Mouse (Mus musculus) midbrain, postnatal 0 days (tissue): ENCODE data around the gene Lamb2. TPM values are rescaled to one million over a fixed set of nuclear protein-coding genes. Genes with fewer than 3 reads are reported as not detected.

ENCODE experiments used
- ATAC-seq: fragments of 200-750 bp; cut with Nextera tagmentation; 2 replicates; pipeline ENCODE4 v1.8.0; 2017; ENCODE audit warnings: moderate number of reproducible peaks, mild to moderate bottlenecking, moderate TSS enrichment, moderate library complexity; ENCODE audit not compliant: low FRiP score
- DNase-seq: peaks from one replicate; pipeline ENCODE4 v3.0.0-alpha.2; 2015; ENCODE audit warnings: low spot score
- H3K27ac ChIP-seq: fragments of 300-500 bp; sonication (generic); 2 replicates; pipeline ENCODE4 v1.5.1; 2014; ENCODE audit warnings: low read depth, mild to moderate bottlenecking, low read length, mixed read lengths
- H3K27me3 ChIP-seq: fragments of 300-500 bp; sonication (generic); 2 replicates; pipeline ENCODE4 v1.6.1; 2014; ENCODE audit warnings: low read length, control low read depth, mixed read lengths; ENCODE audit not compliant: insufficient read depth
- H3K36me3 ChIP-seq: fragments of 300-500 bp; sonication (generic); 2 replicates; pipeline ENCODE4 v1.6.1; 2014; ENCODE audit warnings: low read length, control low read depth, mixed read lengths; ENCODE audit not compliant: insufficient read depth
- H3K4me1 ChIP-seq: fragments of 300-500 bp; sonication (generic); 2 replicates; pipeline ENCODE4 v1.6.1; 2014; ENCODE audit warnings: mild to moderate bottlenecking, control low read depth, antibody characterized with exemption, low read length, mixed read lengths; ENCODE audit not compliant: insufficient read depth
- H3K4me2 ChIP-seq: fragments of 300-500 bp; sonication (generic); 2 replicates; pipeline ENCODE4 v1.6.1; 2014; ENCODE audit warnings: low read depth, mild to moderate bottlenecking, low read length, mixed read lengths; ENCODE audit not compliant: poor library complexity, severe bottlenecking
- H3K4me3 ChIP-seq: fragments of 300-500 bp; sonication (generic); 2 replicates; pipeline ENCODE4 v1.5.1; 2014; ENCODE audit warnings: low read depth, mild to moderate bottlenecking, low read length, moderate library complexity
- H3K9ac ChIP-seq: fragments of 300-500 bp; sonication (generic); replicated peaks from 2 replicates; pipeline ENCODE4 v1.6.1; 2014; ENCODE audit warnings: mild to moderate bottlenecking, low read length, moderate library complexity, mixed read lengths; ENCODE audit not compliant: poor library complexity, severe bottlenecking
- H3K9me3 ChIP-seq: fragments of 300-500 bp; sonication (generic); 2 replicates; pipeline ENCODE4 v1.6.1; 2016; ENCODE audit warnings: low read length, control low read depth
- CTCF ChIP-seq: IDR thresholded peaks from 2 replicates; pipeline ENCODE4 v1.5.1; 2016; ENCODE audit warnings: antibody characterized with exemption, mild to moderate bottlenecking
- WGBS: fragments of 180-500 bp; shearing (Covaris S2); extraction: QIAGEN DNeasy Blood & Tissue Kit; methylation state at CpG from one replicate; pipeline ENCODE4 v1.1.7; 2014; 5-methylcytosine and 5-hydroxymethylcytosine counted together
- polyA plus RNA-seq: library from polyadenylated mRNA; unstranded; fragments of >200 nt; fragmentation: Nextera tagmentation; extraction: Ambion mirVana; gene quantifications from 2 replicates; pipeline ENCODE4 v1.2.1, GENCODE M21; 2015
- total RNA-seq: library from RNA; depleted of rRNA; stranded (reverse); fragments of >200 nt; gene quantifications from 2 replicates; pipeline ENCODE4 v1.2.3, GENCODE M21; 2014

Gene Lamb2
- total and polyA plus RNA-seq, 2 experiments from 2014 or later: 18.5 to 56.5 TPM

DNA sequence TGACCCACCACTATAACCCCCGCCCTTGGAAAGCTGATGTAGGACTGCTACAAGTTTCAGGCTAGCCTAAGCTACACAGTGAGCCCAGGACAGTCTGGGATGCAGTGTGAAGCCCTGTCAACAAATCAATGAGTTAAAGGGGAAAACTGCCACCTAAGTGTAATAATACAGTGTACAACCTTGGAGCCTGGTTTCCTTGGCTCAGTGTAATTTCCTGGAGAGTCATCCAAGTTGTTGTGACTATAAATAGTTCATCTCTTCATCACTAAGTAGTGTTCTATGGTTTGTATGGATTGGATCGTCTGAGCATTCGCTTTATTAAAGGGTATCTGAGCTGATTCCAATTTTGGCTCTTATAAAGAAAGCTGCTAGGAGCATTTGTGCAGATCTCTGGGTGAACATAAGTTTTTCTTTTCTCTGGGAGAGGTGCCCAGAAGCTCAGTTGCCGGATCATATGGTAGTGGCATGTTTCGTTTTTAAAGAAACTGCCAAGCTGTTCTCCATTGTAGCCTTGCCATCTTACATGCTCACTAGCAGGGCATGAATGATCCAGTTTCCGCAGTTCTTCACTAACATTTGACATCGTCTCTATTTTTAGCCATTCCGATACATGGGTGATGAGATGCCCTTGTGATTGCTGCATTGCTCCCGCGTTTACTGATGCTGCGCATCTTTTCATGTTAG, 38.2 kb upstream of the Lamb2 start:
- Histone ChIP-seq H3K9ac (no peak overlapping the region), H3K9me3 (no peaks in the 10 kb centered on the region), H3K4me3 (no peak overlapping the region), H3K4me2 (no peak overlapping the region), H3K36me3 (no peaks in the 10 kb centered on the region), H3K27ac (no peak overlapping the region), H3K27me3 (no peaks in the 10 kb centered on the region), H3K4me1 (no peaks in the 10 kb centered on the region)
- TF ChIP-seq CTCF: no peak
- DNase-seq: peak; percentile 17
- ATAC-seq: no peak
- 87% methylated on average over 11 of the region's 11 CpGs for WGBS

DNA sequence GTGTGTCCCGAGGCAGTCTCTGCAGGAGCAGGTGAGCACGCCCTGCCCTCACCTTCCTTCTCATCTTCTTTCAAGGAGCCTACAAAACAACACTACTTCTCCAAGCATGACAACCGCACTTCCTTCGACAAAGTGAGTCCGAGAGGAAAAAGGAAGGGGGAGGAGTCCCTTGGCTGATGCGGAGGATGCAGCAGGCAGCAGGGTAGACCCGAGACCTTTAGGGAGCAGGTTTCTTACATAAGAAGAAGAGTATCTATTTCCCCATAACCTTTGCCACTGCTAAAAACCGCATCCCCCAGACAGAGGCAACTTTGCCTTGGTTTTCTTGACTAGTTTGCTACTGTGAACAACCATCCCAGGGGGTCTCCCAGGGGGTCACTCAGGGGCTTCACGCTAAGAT, 34.4 kb upstream of the Lamb2 start:
- Histone ChIP-seq H3K27me3 (no peaks in the 10 kb centered on the region), H3K4me2 (no peak overlapping the region), H3K9ac (no peak overlapping the region), H3K36me3 (peaks cover 17% of the 10 kb centered on the region), H3K4me1 (peaks cover 7% of the 10 kb centered on the region), H3K27ac (no peak overlapping the region), H3K4me3 (no peak overlapping the region), H3K9me3 (no peaks in the 10 kb centered on the region)
- no peak for DNase-seq
- TF ChIP-seq CTCF: no peak
- ATAC-seq: no peak
- WGBS: 69% methylated on average over 9 of the region's 9 CpGs

DNA sequence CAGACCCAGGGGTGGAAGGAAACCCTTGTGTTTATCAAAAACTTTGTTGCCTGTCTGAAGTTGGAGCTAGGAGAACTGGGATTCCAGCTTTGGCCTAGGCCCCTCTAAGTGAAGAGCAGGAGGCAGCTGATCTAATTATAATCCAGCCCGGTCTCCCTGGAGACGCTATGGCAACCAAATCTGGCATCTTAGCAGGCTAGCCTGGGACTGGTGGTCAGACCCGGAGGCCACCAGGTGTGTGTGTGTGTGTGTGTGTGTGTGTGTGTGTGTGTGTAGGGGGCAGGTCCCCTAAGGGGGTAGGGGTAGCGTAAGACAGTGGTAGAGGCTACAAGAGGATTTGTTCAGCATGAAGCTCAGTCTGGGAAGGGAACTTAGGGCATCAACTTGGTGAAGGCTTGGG, 29.7 kb upstream of the Lamb2 start:
- ATAC-seq (peak; percentile 22; the same call in 1 of the 2 replicates), DNase-seq (peak; percentile 79)
- Histone ChIP-seq H3K36me3 (peaks cover 17% of the 10 kb centered on the region), H3K9ac (no peak overlapping the region; the same call in 1 of the 2 replicates), H3K9me3 (no peaks in the 10 kb centered on the region), H3K4me2 (peak overlapping the region; percentile 73), H3K4me1 (peaks cover 29% of the 10 kb centered on the region), H3K27me3 (no peaks in the 10 kb centered on the region), H3K27ac (peak overlapping the region; percentile 82), H3K4me3 (peak overlapping the region; percentile 15)
- no peak for TF ChIP-seq CTCF
- 11% methylated on average over 4 of the region's 4 CpGs for WGBS

DNA sequence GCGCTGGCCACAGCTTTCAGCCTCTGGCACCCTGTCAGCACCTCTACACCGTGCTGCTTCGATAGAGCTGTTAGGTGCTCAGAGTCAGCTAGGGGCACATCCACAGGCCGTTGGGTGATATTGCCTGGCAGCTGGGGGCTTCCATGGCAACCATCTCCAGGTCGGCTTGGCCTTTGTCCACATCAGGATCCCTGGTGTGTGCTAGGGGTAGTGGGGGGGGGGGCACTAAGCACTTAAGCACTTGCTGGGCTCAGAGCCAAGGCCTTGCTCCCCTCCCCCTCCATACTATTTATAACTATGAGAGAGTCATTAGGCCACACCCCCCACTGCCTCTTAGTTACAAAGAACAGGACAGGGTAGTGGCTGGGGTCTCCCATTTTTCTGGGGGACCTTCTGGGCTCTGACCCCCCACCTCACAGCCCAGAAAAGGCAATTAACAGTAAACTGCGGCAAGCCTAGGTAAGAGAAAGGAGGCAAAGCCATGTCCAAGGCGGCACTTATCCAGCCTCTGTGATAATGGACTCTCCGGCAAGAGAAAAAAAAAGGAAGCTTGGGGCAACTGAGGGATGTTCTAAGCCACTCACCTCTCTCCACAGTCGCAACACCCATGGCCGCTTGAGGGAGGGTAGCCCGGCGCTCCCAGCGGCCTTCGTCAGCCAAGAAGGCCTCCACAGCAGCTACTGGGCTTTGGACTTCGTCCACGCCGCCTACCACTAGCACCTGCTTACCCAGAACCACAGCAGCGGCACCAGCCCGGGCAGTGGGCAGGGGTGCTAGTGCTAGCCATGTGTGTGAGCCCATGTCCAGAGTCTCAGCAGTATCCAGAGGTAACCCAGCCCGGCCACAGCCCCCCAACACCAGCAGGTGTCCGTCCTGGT, 29.0 kb upstream of the Lamb2 start:
- Histone ChIP-seq H3K27ac (peak overlapping the region; percentile 82), H3K4me3 (peak overlapping the region; percentile 75), H3K4me2 (peak overlapping the region; percentile 73), H3K4me1 (peaks cover 29% of the 10 kb centered on the region), H3K9ac (peak overlapping the region; percentile 29), H3K9me3 (no peaks in the 10 kb centered on the region), H3K36me3 (peaks cover 17% of the 10 kb centered on the region), H3K27me3 (no peaks in the 10 kb centered on the region)
- TF ChIP-seq CTCF: peak; percentile 8; the same call in 1 of the 2 replicates
- 37% methylated on average over 21 of the region's 21 CpGs for WGBS
- peak; percentile 35 for ATAC-seq
- DNase-seq: peak; percentile 76

- TF ChIP-seq CTCF: no peak
- H3K36me3 ChIP-seq: peaks cover 17% of the 10 kb centered on the region
- peak overlapping the region; percentile 73 for H3K4me2 ChIP-seq
- 67% methylated on average over 6 of the region's 6 CpGs for WGBS
- H3K9ac ChIP-seq: peak overlapping the region; percentile 29
- peak overlapping the region; percentile 75 for H3K4me3 ChIP-seq
- H3K4me1 ChIP-seq: peaks cover 29% of the 10 kb centered on the region
- DNase-seq (no peak), ATAC-seq (no peak)
- H3K27me3 ChIP-seq: no peaks in the 10 kb centered on the region
- H3K9me3 ChIP-seq: no peaks in the 10 kb centered on the region
- peak overlapping the region; percentile 82 for H3K27ac ChIP-seq
Observed at GRCm38 (mm10) chr9:108451170-108451493, 28.4 kb upstream of the Lamb2 start.
